Mouse (Mus musculus): ENCODE results near the gene Lamc1. TPM values are rescaled to one million over a fixed set of nuclear protein-coding genes. Genes with fewer than 3 reads are reported as not detected.
A peak's percentile ranks its signal among the peaks of the same experiment; 100 is the strongest.
"Not testable (repeated sequence)": the region's sequence is repeated elsewhere in the genome, so short reads cannot be mapped to it uniquely, and the experiment has no call there.

Lamc1 gene
- polyA plus RNA-seq, 1 experiment from 2014 or later, result 11.0 TPM

GRCm38 (mm10) chr1:153345002-153345401 lies 12.4 kb upstream of the Lamc1 start:
- Histone ChIP-seq H3K4me1 (ENCODE audit: control insufficient read depth, insufficient read depth, low read length) (no peaks in the 10 kb centered on the region), H3K27me3 (ENCODE audit: control insufficient read depth, insufficient read depth, low read depth, low read length) (no peaks in the 10 kb centered on the region), H3K4me3 (ENCODE audit: low read depth, low read length) (no peak overlapping the region), H3K9me3 (replicated peaks; ENCODE audit: control insufficient read depth, low read length, poor library complexity, severe bottlenecking) (no peaks in the 10 kb centered on the region), H3K9ac (ENCODE audit: low read depth, low read length) (no peak overlapping the region), H3K27ac (ENCODE audit: low read length) (no peak overlapping the region), H3K4me2 (ENCODE audit: low read length) (no peak overlapping the region), H3K36me3 (ENCODE audit: control insufficient read depth, insufficient read depth, low read length) (no peaks in the 10 kb centered on the region)
- 79% methylated on average over 2 of the region's 2 CpGs for WGBS
- ATAC-seq, result no peak

- H3K36me3 ChIP-seq (ENCODE audit: control insufficient read depth, insufficient read depth, low read length); H3K27me3 ChIP-seq (ENCODE audit: control insufficient read depth, insufficient read depth, low read depth, low read length); H3K9me3 ChIP-seq (replicated peaks; ENCODE audit: control insufficient read depth, low read length, poor library complexity, severe bottlenecking); H3K27ac ChIP-seq (ENCODE audit: low read length); H3K4me3 ChIP-seq (ENCODE audit: low read depth, low read length); ATAC-seq; H3K4me2 ChIP-seq (ENCODE audit: low read length); H3K9ac ChIP-seq (ENCODE audit: low read depth, low read length): not testable (repeated sequence)
- peaks cover 13% of the 10 kb centered on the region for H3K4me1 ChIP-seq (ENCODE audit: control insufficient read depth, insufficient read depth, low read length)
- WGBS, result 95% methylated on average over 10 of the region's 10 CpGs
Observed at GRCm38 (mm10) chr1:153335451-153335850, 2.9 kb upstream of the Lamc1 start.

- H3K4me3 ChIP-seq (ENCODE audit: low read depth, low read length), result peak overlapping the region; percentile 85
- no peaks in the 10 kb centered on the region for H3K9me3 ChIP-seq (replicated peaks; ENCODE audit: control insufficient read depth, low read length, poor library complexity, severe bottlenecking)
- H3K27ac ChIP-seq (ENCODE audit: low read length), result peak overlapping the region; percentile 82
- H3K4me1 ChIP-seq (ENCODE audit: control insufficient read depth, insufficient read depth, low read length), result peaks cover 24% of the 10 kb centered on the region
- H3K4me2 ChIP-seq (ENCODE audit: low read length), result peak overlapping the region; percentile 92
- WGBS, result 6% methylated on average over 22 of the region's 22 CpGs
- peak; percentile 66 for ATAC-seq
- H3K9ac ChIP-seq (ENCODE audit: low read depth, low read length), result peak overlapping the region; percentile 88
- H3K27me3 ChIP-seq (ENCODE audit: control insufficient read depth, insufficient read depth, low read depth, low read length), result no peaks in the 10 kb centered on the region
- no peaks in the 10 kb centered on the region for H3K36me3 ChIP-seq (ENCODE audit: control insufficient read depth, insufficient read depth, low read length)
Observed at GRCm38 (mm10) chr1:153333296-153334121, 923 bp upstream of the Lamc1 start.

GRCm38 (mm10) chr1:153331796-153332443 lies 666 bp downstream of the Lamc1 start:
- ATAC-seq, result peak; percentile 73

GRCm38 (mm10) chr1:153331206-153331605 lies 1.4 kb downstream of the Lamc1 start:
- no peaks in the 10 kb centered on the region for H3K27me3 ChIP-seq (ENCODE audit: control insufficient read depth, insufficient read depth, low read depth, low read length)
- no peak overlapping the region for H3K27ac ChIP-seq (ENCODE audit: low read length)
- H3K4me3 ChIP-seq (ENCODE audit: low read depth, low read length), result peak overlapping the region; percentile 85
- peak overlapping the region; percentile 92 for H3K4me2 ChIP-seq (ENCODE audit: low read length)
- WGBS, result 2% methylated on average over 4 of the region's 4 CpGs
- ATAC-seq, result no peak
- peaks cover 27% of the 10 kb centered on the region for H3K4me1 ChIP-seq (ENCODE audit: control insufficient read depth, insufficient read depth, low read length)
- no peaks in the 10 kb centered on the region for H3K9me3 ChIP-seq (replicated peaks; ENCODE audit: control insufficient read depth, low read length, poor library complexity, severe bottlenecking)
- peak overlapping the region; percentile 88 for H3K9ac ChIP-seq (ENCODE audit: low read depth, low read length)
- no peaks in the 10 kb centered on the region for H3K36me3 ChIP-seq (ENCODE audit: control insufficient read depth, insufficient read depth, low read length)

More at GRCm38 (mm10) chr1:153331796-153332443, 666 bp downstream of the Lamc1 start:
- peak overlapping the region; percentile 88 for H3K9ac ChIP-seq (ENCODE audit: low read depth, low read length)
- peak overlapping the region; percentile 92 for H3K4me2 ChIP-seq (ENCODE audit: low read length)
- peaks cover 27% of the 10 kb centered on the region for H3K4me1 ChIP-seq (ENCODE audit: control insufficient read depth, insufficient read depth, low read length)
- peak overlapping the region; percentile 82 for H3K27ac ChIP-seq (ENCODE audit: low read length)
- whole genome bisulfite sequencing, result under 1% methylated on average over 41 of the region's 42 CpGs
- no peaks in the 10 kb centered on the region for H3K27me3 ChIP-seq (ENCODE audit: control insufficient read depth, insufficient read depth, low read depth, low read length)
- H3K36me3 ChIP-seq (ENCODE audit: control insufficient read depth, insufficient read depth, low read length), result no peaks in the 10 kb centered on the region
- no peaks in the 10 kb centered on the region for H3K9me3 ChIP-seq (replicated peaks; ENCODE audit: control insufficient read depth, low read length, poor library complexity, severe bottlenecking)
- peak overlapping the region; percentile 85 for H3K4me3 ChIP-seq (ENCODE audit: low read depth, low read length)

- Histone ChIP-seq H3K27ac (ENCODE audit: low read length) (no peak overlapping the region), H3K4me1 (ENCODE audit: control insufficient read depth, insufficient read depth, low read length) (peaks cover 27% of the 10 kb centered on the region), H3K36me3 (ENCODE audit: control insufficient read depth, insufficient read depth, low read length) (no peaks in the 10 kb centered on the region), H3K4me2 (ENCODE audit: low read length) (no peak overlapping the region), H3K9me3 (replicated peaks; ENCODE audit: control insufficient read depth, low read length, poor library complexity, severe bottlenecking) (no peaks in the 10 kb centered on the region), H3K27me3 (ENCODE audit: control insufficient read depth, insufficient read depth, low read depth, low read length) (no peaks in the 10 kb centered on the region), H3K9ac (ENCODE audit: low read depth, low read length) (no peak overlapping the region), H3K4me3 (ENCODE audit: low read depth, low read length) (no peak overlapping the region)
- no peak for ATAC-seq
- 87% methylated on average over 6 of the region's 6 CpGs for WGBS
Observed at GRCm38 (mm10) chr1:153329306-153329705, 3.3 kb downstream of the Lamc1 start.

GRCm38 (mm10) chr1:153327063-153327462 lies 5.5 kb downstream of the Lamc1 start:
- H3K9ac ChIP-seq (ENCODE audit: low read depth, low read length), result no peak overlapping the region
- H3K36me3 ChIP-seq (ENCODE audit: control insufficient read depth, insufficient read depth, low read length), result no peaks in the 10 kb centered on the region
- no peaks in the 10 kb centered on the region for H3K27me3 ChIP-seq (ENCODE audit: control insufficient read depth, insufficient read depth, low read depth, low read length)
- WGBS, result 85% methylated on average over 4 of the region's 4 CpGs
- no peak overlapping the region for H3K27ac ChIP-seq (ENCODE audit: low read length)
- H3K4me3 ChIP-seq (ENCODE audit: low read depth, low read length), result no peak overlapping the region
- no peak for ATAC-seq
- H3K9me3 ChIP-seq (replicated peaks; ENCODE audit: control insufficient read depth, low read length, poor library complexity, severe bottlenecking), result no peaks in the 10 kb centered on the region
- H3K4me2 ChIP-seq (ENCODE audit: low read length), result no peak overlapping the region
- peaks cover 22% of the 10 kb centered on the region for H3K4me1 ChIP-seq (ENCODE audit: control insufficient read depth, insufficient read depth, low read length)

- H3K4me2 ChIP-seq (ENCODE audit: low read length), result no peak overlapping the region
- no peak overlapping the region for H3K4me3 ChIP-seq (ENCODE audit: low read depth, low read length)
- H3K27ac ChIP-seq (ENCODE audit: low read length), result no peak overlapping the region
- H3K4me1 ChIP-seq (ENCODE audit: control insufficient read depth, insufficient read depth, low read length), result peaks cover 21% of the 10 kb centered on the region
- WGBS, result 76% methylated on average over 7 of the region's 7 CpGs
- no peak for ATAC-seq
- no peaks in the 10 kb centered on the region for H3K36me3 ChIP-seq (ENCODE audit: control insufficient read depth, insufficient read depth, low read length)
- H3K9ac ChIP-seq (ENCODE audit: low read depth, low read length), result no peak overlapping the region
- H3K9me3 ChIP-seq (replicated peaks; ENCODE audit: control insufficient read depth, low read length, poor library complexity, severe bottlenecking), result no peaks in the 10 kb centered on the region
- no peaks in the 10 kb centered on the region for H3K27me3 ChIP-seq (ENCODE audit: control insufficient read depth, insufficient read depth, low read depth, low read length)
Observed at GRCm38 (mm10) chr1:153326226-153326625, 6.4 kb downstream of the Lamc1 start.

- Histone ChIP-seq H3K27me3 (ENCODE audit: control insufficient read depth, insufficient read depth, low read depth, low read length) (no peaks in the 10 kb centered on the region), H3K9ac (ENCODE audit: low read depth, low read length) (no peak overlapping the region), H3K36me3 (ENCODE audit: control insufficient read depth, insufficient read depth, low read length) (no peaks in the 10 kb centered on the region), H3K4me1 (ENCODE audit: control insufficient read depth, insufficient read depth, low read length) (no peaks in the 10 kb centered on the region), H3K9me3 (replicated peaks; ENCODE audit: control insufficient read depth, low read length, poor library complexity, severe bottlenecking) (no peaks in the 10 kb centered on the region), H3K4me3 (ENCODE audit: low read depth, low read length) (no peak overlapping the region), H3K4me2 (ENCODE audit: low read length) (no peak overlapping the region), H3K27ac (ENCODE audit: low read length) (no peak overlapping the region)
- no peak for ATAC-seq
- WGBS, result 87% methylated on average over 12 of the region's 12 CpGs
Observed at GRCm38 (mm10) chr1:153321404-153321803, 11.2 kb downstream of the Lamc1 start.

Measured in midbrain, embryonic 16.5 days (tissue).